Mouse (Mus musculus): ENCODE measurements around the gene Nectin2.

DNA sequence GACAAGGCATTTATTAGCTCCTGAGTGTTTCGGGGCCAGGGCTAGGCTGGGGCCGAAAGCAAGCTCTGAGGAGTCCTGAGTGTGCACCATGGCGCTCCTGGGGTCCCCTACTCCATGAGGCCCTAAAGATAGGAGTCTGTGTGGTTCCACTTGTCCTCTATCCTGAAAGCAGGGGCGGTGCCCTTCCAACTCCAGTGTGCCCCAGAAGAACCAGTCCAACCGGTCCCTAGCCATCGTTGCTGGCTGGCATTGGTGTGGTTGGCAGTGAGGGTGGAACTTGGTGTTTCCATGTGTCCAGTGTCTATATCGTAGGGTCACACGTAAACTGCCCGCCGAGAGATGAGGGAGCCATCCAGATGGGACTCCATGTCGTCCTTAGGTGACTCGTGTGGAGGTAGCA lies 26.1 kb downstream of the Nectin2 start:
- TF ChIP-seq FLI1 (IDR thresholded peaks at IDR 0.05; ENCODE audit: low read length): no peak
- no peak for TF ChIP-seq GATA1 (IDR thresholded peaks at IDR 0.05; ENCODE audit: borderline replicate concordance, low read length)
